Mouse (Mus musculus): ENCODE results near the gene Hist1h4a.
"Not testable (repeated sequence)": the region's sequence is repeated elsewhere in the genome, so short reads cannot be mapped to it uniquely, and the experiment has no call there.

Gene Hist1h4a

GRCm38 (mm10) chr13:23759251-23759771 is 1.7 kb downstream of the Hist1h4a start:
- no peak for DNase-seq (ENCODE audit: low spot score in 2 of 2)

GRCm38 (mm10) chr13:23757921-23758320 is 3.1 kb downstream of the Hist1h4a start:
- no peak for DNase-seq (ENCODE audit: low spot score in 2 of 2)

- no peak for DNase-seq (ENCODE audit: low spot score in 2 of 2)
Observed at GRCm38 (mm10) chr13:23757211-23757773, 3.7 kb downstream of the Hist1h4a start.

DNA sequence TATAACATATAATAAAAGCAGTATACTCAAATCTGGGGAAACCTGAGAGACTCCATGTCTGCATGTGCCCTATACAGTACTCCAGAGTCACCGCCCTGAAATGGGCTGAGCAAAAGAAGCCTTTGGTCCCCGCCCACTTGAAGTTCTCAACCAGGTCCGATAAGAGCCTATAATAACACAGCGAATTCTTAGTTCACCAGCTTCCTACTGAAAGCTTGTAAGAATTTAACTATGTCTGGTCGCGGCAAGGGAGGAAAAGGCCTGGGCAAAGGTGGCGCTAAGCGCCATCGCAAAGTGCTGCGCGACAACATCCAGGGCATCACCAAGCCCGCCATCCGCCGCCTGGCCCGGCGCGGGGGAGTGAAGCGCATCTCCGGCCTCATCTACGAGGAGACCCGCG is 4.2 kb downstream of the Hist1h4a start, which contains the start of gene Hist1h4b:
Gene Hist1h4b (plus strand): TSS at position 224 of the 400 bp plus-strand sequence.
- peak; percentile 80 to 82 for DNase-seq (ENCODE audit: low spot score in 2 of 2)

DNA sequence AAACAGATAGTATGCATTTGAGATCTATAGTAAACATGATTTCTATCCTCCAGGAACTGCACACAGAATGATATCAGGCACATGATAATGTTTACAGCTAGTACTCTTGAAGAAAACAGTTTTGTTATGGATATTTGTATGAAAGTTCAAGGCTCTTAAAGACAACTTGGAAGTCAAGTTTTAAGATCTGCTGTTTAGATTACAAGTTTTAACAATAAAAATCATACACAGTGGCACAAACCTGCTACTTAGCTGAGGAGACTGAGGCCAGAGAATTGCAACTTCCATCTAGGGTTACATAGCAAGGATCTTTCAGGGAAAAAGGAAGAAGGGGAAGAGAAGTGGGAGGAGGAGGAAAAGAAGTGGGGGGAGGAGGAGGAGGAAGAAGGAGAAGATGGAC is 6.0 kb downstream of the Hist1h4a start:
- no peak for DNase-seq (ENCODE audit: low spot score in 2 of 2)

- no peak for DNase-seq (ENCODE audit: low spot score in 2 of 2)
Observed at GRCm38 (mm10) chr13:23753314-23754078, 7.5 kb downstream of the Hist1h4a start.

GRCm38 (mm10) chr13:23752742-23753172 is 8.3 kb downstream of the Hist1h4a start:
- DNase-seq (ENCODE audit: low spot score in 2 of 2): no peak

GRCm38 (mm10) chr13:23752067-23752741 is 8.8 kb downstream of the Hist1h4a start, which contains the start of gene Hist1h3b:
Hist1h3b (plus strand) TSS chr13:23752267.
- peak; percentile 74 to 86 for DNase-seq (ENCODE audit: low spot score in 2 of 2)

DNA sequence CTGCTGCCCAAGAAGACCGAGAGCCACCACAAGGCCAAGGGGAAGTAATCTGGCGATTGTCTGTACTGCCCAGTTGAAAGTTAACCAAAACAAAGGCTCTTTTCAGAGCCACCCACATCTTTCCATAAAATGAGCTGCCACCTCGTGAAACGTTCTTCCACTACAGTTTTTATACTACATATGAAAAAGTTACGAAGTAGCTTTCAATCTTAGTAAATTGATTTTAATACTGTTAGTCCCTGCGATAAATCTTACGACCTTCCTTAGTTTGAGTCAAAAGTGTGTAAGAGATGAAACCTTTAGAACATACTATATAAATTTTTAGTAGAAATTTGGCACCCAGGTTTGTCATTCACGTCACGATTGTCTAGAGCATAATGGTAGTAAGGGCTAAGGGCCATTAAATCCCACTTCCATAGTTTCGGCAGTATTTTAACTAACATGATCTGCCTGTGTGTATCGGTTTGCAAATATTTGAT is 9.5 kb downstream of the Hist1h4a start:
- DNase-seq (ENCODE audit: low spot score in 2 of 2): no peak

- DNase-seq (ENCODE audit: low spot score in 2 of 2): not testable (repeated sequence)
Observed at GRCm38 (mm10) chr13:23750839-23751477, 10.1 kb downstream of the Hist1h4a start, which contains the start of gene Hist1h2ab. Hist1h2ab (plus strand) TSS chr13:23751126.

DNA sequence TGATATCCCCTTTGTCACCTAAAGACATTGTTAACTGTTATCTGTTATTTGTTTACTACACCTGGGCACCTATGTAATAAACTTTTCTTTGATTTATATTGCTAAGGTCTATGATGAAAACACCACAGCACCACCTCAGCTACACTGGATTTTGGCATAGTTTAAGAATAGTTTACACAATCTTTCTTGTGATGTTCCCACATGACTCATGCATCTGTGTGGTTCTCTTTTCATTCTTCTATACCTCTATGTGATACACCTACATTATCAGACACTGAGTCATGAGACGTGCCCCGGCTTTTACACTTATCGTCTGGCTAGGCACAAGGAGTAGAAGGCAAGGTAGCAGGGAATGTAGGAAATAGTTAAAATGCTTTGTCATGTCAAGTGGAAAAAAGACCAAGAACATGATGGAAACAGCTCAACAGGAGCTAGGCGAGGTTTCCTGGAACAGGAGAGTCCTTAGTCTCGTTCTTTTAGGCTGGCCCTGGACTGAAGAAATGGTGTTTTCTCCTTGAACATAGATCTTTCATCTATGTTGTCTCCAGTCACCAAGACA is 11.4 kb downstream of the Hist1h4a start:
- DNase-seq (ENCODE audit: low spot score in 2 of 2): no peak

DNA sequence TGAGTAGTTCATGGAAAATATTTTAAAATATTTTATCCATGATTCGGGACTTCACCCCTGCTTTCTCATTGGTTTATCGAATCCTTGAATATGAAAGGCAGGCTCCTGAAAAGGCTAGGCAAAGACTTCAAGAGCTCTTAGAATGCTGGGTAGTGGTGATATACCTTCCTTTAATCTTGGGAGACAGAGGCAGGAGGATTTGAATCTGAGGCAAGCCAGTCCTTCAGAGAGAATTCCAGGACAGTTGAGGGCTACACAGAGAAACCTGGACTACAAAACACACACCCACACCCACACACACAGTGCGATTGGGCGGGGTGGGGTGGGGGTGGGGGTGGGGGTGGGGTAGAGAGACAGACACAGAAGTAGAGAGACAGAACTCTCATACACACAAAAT is 13.1 kb downstream of the Hist1h4a start:
- DNase-seq (ENCODE audit: low spot score in 2 of 2): no peak

GRCm38 (mm10) chr13:23747081-23747891 is 13.7 kb downstream of the Hist1h4a start:
- no peak for DNase-seq (ENCODE audit: low spot score in 2 of 2)

DNA sequence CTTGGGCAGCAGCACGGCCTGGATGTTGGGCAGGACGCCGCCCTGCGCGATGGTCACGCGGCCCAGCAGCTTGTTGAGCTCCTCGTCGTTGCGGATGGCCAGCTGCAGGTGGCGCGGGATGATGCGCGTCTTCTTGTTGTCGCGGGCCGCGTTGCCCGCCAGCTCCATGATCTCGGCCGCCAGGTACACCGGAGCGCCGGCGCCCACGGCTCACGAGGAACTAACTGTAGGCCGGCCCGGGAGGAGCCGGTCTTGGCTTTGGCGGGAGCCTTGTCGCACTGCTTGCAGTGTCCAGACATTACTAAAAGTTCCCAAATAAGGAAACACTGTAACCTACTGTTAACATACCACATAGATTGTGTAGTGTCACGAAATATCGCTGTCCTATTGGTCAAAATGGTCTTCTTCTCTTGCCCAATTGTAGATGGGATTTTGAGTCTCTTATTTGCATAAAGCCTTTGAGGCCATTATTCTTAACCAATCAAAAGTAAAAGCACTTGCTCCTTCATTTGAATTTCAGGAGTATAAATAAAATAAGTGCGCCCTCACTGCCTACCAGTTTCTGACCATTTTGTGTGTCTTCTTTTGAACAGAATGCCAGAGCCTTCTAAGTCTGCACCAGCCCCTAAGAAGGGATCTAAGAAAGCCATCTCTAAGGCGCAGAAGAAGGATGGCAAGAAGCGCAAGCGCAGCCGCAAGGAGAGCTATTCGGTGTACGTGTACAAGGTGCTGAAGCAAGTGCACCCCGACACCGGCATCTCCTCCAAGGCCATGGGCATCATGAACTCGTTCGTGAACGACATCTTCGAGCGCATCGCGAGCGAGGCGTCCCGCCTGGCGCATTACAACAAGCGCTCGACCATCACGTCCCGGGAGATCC is 14.6 kb downstream of the Hist1h4a start, which contains the start of gene Hist1h2bb:
Gene Hist1h2bb (plus strand): TSS at position 534 of the 880 bp plus-strand sequence.
- DNase-seq (ENCODE audit: low spot score in 2 of 2): peak in 1 of 2 experiments; percentile 68

DNA sequence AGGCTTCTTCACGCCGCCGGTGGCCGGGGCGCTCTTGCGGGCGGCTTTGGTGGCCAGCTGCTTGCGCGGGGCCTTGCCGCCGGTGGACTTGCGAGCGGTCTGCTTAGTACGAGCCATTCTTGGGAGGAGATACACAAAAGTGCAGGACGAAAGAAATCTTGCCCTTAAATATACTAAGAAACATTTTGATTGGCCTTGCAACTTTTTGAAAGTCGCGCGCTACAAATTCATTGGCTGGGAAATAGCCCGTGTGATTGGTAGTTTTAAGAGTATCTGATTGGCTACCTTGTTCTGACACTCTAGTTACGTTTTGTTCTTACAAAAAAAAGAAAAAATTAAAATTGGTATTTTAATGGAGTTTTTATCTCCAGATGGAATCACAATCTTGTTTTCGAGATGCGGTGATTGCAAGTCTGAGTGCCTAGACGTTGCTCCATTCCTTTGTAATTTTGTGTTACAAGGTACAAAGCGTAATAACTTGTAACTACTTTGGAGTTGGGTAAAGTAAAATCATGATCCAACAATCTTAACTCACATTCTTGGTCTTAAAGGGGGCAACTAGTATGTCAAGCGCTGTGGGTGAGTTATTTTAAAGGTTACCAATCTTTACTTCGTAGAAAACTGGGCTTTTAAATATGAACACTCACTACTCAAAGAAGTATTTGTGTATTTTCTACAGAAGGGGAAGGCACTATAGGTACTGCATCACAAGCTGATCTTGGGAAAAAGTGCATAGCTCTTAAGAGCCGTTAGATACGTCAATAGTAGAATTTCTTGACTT is 15.5 kb downstream of the Hist1h4a start, which contains the start of gene Hist1h3c:
Gene Hist1h3c (minus strand): TSS at position 222 of the 781 bp plus-strand sequence.
- DNase-seq (ENCODE audit: low spot score in 2 of 2): peak; percentile 70 to 84

- no peak for DNase-seq (ENCODE audit: low spot score in 2 of 2)
Observed at GRCm38 (mm10) chr13:23744421-23745380, 16.3 kb downstream of the Hist1h4a start.

GRCm38 (mm10) chr13:23743963-23744362 is 17.1 kb downstream of the Hist1h4a start:
- no peak for DNase-seq (ENCODE audit: low spot score in 2 of 2)

Data from urinary bladder, postnatal 4 days (tissue).